Mouse (Mus musculus) stomach, embryonic 15.5 days (tissue): ENCODE data around the gene Lrrc72. TPM values are rescaled to one million over a fixed set of nuclear protein-coding genes. Genes with fewer than 3 reads are reported as not detected.
"Not testable (repeated sequence)": the region's sequence is repeated elsewhere in the genome, so short reads cannot be mapped to it uniquely, and the experiment has no call there.

Source experiments
- ATAC-seq: fragments of 200-750 bp; cut with Nextera tagmentation; 2 replicates; pipeline ENCODE4 v1.8.0; 2017; ENCODE audit warnings: low read depth, moderate number of reproducible peaks, moderate TSS enrichment; ENCODE audit not compliant: insufficient read depth, low FRiP score
- H3K27ac ChIP-seq: fragments of 300-500 bp; sonication (generic); 2 replicates; pipeline ENCODE4 v1.5.1; 2015; ENCODE audit warnings: mild to moderate bottlenecking, inconsistent platforms
- H3K27me3 ChIP-seq: fragments of 300-500 bp; sonication (generic); replicated peaks from 2 replicates; pipeline ENCODE4 v1.6.1; 2015; ENCODE audit warnings: inconsistent platforms
- H3K36me3 ChIP-seq: fragments of 300-500 bp; sonication (generic); 2 replicates; pipeline ENCODE4 v1.6.1; 2015; ENCODE audit warnings: inconsistent platforms
- H3K4me1 ChIP-seq: fragments of 300-500 bp; sonication (generic); 2 replicates; pipeline ENCODE4 v1.6.1; 2015; ENCODE audit warnings: inconsistent platforms
- H3K4me2 ChIP-seq: fragments of 300-500 bp; sonication (generic); 2 replicates; pipeline ENCODE4 v1.6.1; 2015; ENCODE audit warnings: mild to moderate bottlenecking, inconsistent platforms
- H3K4me3 ChIP-seq: fragments of 300-500 bp; sonication (generic); replicated peaks from 2 replicates; pipeline ENCODE4 v1.5.1; 2015; ENCODE audit warnings: inconsistent platforms
- H3K9ac ChIP-seq: fragments of 300-500 bp; sonication (generic); 2 replicates; pipeline ENCODE4 v1.6.1; 2015; ENCODE audit warnings: inconsistent platforms
- H3K9me3 ChIP-seq: fragments of 300-500 bp; sonication (generic); 2 replicates; pipeline ENCODE4 v1.6.1; 2016; ENCODE audit warnings: inconsistent platforms
- WGBS: fragments of 180-500 bp; shearing (Covaris S2); methylation state at CpG from one replicate; pipeline ENCODE4 v1.1.7; 2015; 5-methylcytosine and 5-hydroxymethylcytosine counted together
- polyA plus RNA-seq: library from polyadenylated mRNA; unstranded; fragments of >200 nt; fragmentation: Nextera tagmentation; extraction: Ambion mirVana; gene quantifications from 2 replicates; pipeline ENCODE4 v1.2.1, GENCODE M21; 2015

Lrrc72 gene
- polyA plus RNA-seq, 1 experiment from 2014 or later: not detected

- Histone ChIP-seq H3K27me3 (no peaks in the 10 kb centered on the region), H3K9me3 (no peaks in the 10 kb centered on the region), H3K4me3 (0 out of 2 replicates have a peak overlapping the region, but pooled peaks have one; percentile 12), H3K9ac (no peak overlapping the region), H3K4me1 (0 out of 2 replicates have a peak, but pooled peaks cover 2% of the 10 kb centered on the region), H3K36me3 (no peaks in the 10 kb centered on the region), H3K27ac (no peak overlapping the region), H3K4me2 (peak overlapping the region; percentile 44)
- ATAC-seq: no peak
- 37% methylated on average over 10 of the region's 10 CpGs for WGBS
Observed at GRCm38 (mm10) chr12:36216905-36217304, 36.3 kb downstream of the Lrrc72 start.

- H3K27me3 ChIP-seq: no peaks in the 10 kb centered on the region
- 0 out of 2 replicates have a peak, but pooled peaks cover 2% of the 10 kb centered on the region for H3K4me1 ChIP-seq
- no peaks in the 10 kb centered on the region for H3K9me3 ChIP-seq
- no peak overlapping the region for H3K9ac ChIP-seq
- H3K4me3 ChIP-seq: no peak overlapping the region
- peak; percentile 43; the same call in 1 of the 2 replicates for ATAC-seq
- H3K36me3 ChIP-seq: no peaks in the 10 kb centered on the region
- 57% methylated on average over 4 of the region's 4 CpGs for WGBS
- H3K27ac ChIP-seq: no peak overlapping the region
- 0 out of 2 replicates have a peak overlapping the region, but pooled peaks have one; percentile 44 for H3K4me2 ChIP-seq
Observed at GRCm38 (mm10) chr12:36216230-36216629, 37.0 kb downstream of the Lrrc72 start.

GRCm38 (mm10) chr12:36215149-36215480 lies 38.1 kb downstream of the Lrrc72 start:
- H3K27ac ChIP-seq: no peak overlapping the region
- H3K4me2 ChIP-seq: no peak overlapping the region
- WGBS: 2% methylated on average over 1 of the region's 1 CpGs
- 0 out of 2 replicates have a peak, but pooled peaks cover 2% of the 10 kb centered on the region for H3K4me1 ChIP-seq
- H3K36me3 ChIP-seq: no peaks in the 10 kb centered on the region
- H3K9ac ChIP-seq: no peak overlapping the region
- H3K27me3 ChIP-seq: no peaks in the 10 kb centered on the region
- no peaks in the 10 kb centered on the region for H3K9me3 ChIP-seq
- no peak overlapping the region for H3K4me3 ChIP-seq
- no peak for ATAC-seq

- H3K27ac ChIP-seq: no peak overlapping the region
- no peak for ATAC-seq
- H3K27me3 ChIP-seq: no peaks in the 10 kb centered on the region
- 0 out of 2 replicates have a peak, but pooled peaks cover 2% of the 10 kb centered on the region for H3K4me1 ChIP-seq
- H3K9ac ChIP-seq: no peak overlapping the region
- H3K4me2 ChIP-seq: no peak overlapping the region
- H3K36me3 ChIP-seq: no peaks in the 10 kb centered on the region
- no peaks in the 10 kb centered on the region for H3K9me3 ChIP-seq
- WGBS: 51% methylated on average over 8 of the region's 8 CpGs
- no peak overlapping the region for H3K4me3 ChIP-seq
Observed at GRCm38 (mm10) chr12:36214389-36215148, 38.6 kb downstream of the Lrrc72 start.

- no peak for ATAC-seq
- H3K4me2 ChIP-seq: no peak overlapping the region
- H3K36me3 ChIP-seq: no peaks in the 10 kb centered on the region
- WGBS: 79% methylated on average over 4 of the region's 4 CpGs
- no peak overlapping the region for H3K9ac ChIP-seq
- H3K27me3 ChIP-seq: no peaks in the 10 kb centered on the region
- no peaks in the 10 kb centered on the region for H3K4me1 ChIP-seq
- H3K4me3 ChIP-seq: no peak overlapping the region
- H3K9me3 ChIP-seq: no peaks in the 10 kb centered on the region
- no peak overlapping the region for H3K27ac ChIP-seq
Observed at GRCm38 (mm10) chr12:36210096-36210495, 43.1 kb downstream of the Lrrc72 start.

- Histone ChIP-seq H3K4me1 (no peaks in the 10 kb centered on the region), H3K9ac (no peak overlapping the region), H3K27ac (no peak overlapping the region), H3K36me3 (no peaks in the 10 kb centered on the region), H3K4me3 (no peak overlapping the region), H3K4me2 (no peak overlapping the region), H3K27me3 (no peaks in the 10 kb centered on the region), H3K9me3 (no peaks in the 10 kb centered on the region)
- 69% methylated on average over 19 of the region's 19 CpGs for WGBS
- no peak for ATAC-seq
Observed at GRCm38 (mm10) chr12:36208456-36208855, 44.7 kb downstream of the Lrrc72 start.

GRCm38 (mm10) chr12:36207800-36208148 lies 45.4 kb downstream of the Lrrc72 start:
- WGBS: 74% methylated on average over 7 of the region's 7 CpGs
- no peak overlapping the region for H3K27ac ChIP-seq

GRCm38 (mm10) chr12:36207072-36207799 lies 46.0 kb downstream of the Lrrc72 start:
- no peak overlapping the region for H3K9ac ChIP-seq
- no peaks in the 10 kb centered on the region for H3K4me1 ChIP-seq
- peak overlapping the region; percentile 36 for H3K4me2 ChIP-seq
- H3K27ac ChIP-seq: no peak overlapping the region
- no peaks in the 10 kb centered on the region for H3K36me3 ChIP-seq
- 48% methylated on average over 9 of the region's 9 CpGs for WGBS
- no peaks in the 10 kb centered on the region for H3K9me3 ChIP-seq
- no peaks in the 10 kb centered on the region for H3K27me3 ChIP-seq
- no peak overlapping the region; the same call in 1 of the 2 replicates for H3K4me3 ChIP-seq
- peak; percentile 77; the same call in 1 of the 2 replicates for ATAC-seq

More at GRCm38 (mm10) chr12:36207800-36208148, 45.4 kb downstream of the Lrrc72 start:
- ATAC-seq: no peak
- no peaks in the 10 kb centered on the region for H3K27me3 ChIP-seq
- H3K4me1 ChIP-seq: no peaks in the 10 kb centered on the region
- no peak overlapping the region for H3K9ac ChIP-seq
- H3K4me2 ChIP-seq: peak overlapping the region; percentile 36
- no peak overlapping the region for H3K4me3 ChIP-seq
- H3K9me3 ChIP-seq: no peaks in the 10 kb centered on the region
- H3K36me3 ChIP-seq: no peaks in the 10 kb centered on the region

- not testable (repeated sequence) for H3K4me1 ChIP-seq, H3K4me3 ChIP-seq, H3K36me3 ChIP-seq, H3K9me3 ChIP-seq, H3K9ac ChIP-seq, H3K27me3 ChIP-seq, H3K27ac ChIP-seq, H3K4me2 ChIP-seq, ATAC-seq
- WGBS: 56% methylated on average over 5 of the region's 5 CpGs
Observed at GRCm38 (mm10) chr12:36205579-36206119, 47.5 kb downstream of the Lrrc72 start.

GRCm38 (mm10) chr12:36194976-36195375 lies 58.2 kb downstream of the Lrrc72 start:
- Histone ChIP-seq H3K4me3 (no peak overlapping the region), H3K36me3 (peaks cover 61% of the 10 kb centered on the region), H3K4me1 (no peaks in the 10 kb centered on the region), H3K27me3 (no peaks in the 10 kb centered on the region), H3K9me3 (no peaks in the 10 kb centered on the region; the same call in 1 of the 2 replicates), H3K4me2 (no peak overlapping the region), H3K27ac (no peak overlapping the region), H3K9ac (no peak overlapping the region)
- WGBS: 91% methylated on average over 7 of the region's 7 CpGs
- ATAC-seq: no peak

GRCm38 (mm10) chr12:36190343-36190742 lies 62.9 kb downstream of the Lrrc72 start:
- no peaks in the 10 kb centered on the region for H3K9me3 ChIP-seq
- H3K4me2 ChIP-seq: no peak overlapping the region
- WGBS: 86% methylated on average over 5 of the region's 5 CpGs
- ATAC-seq: no peak
- no peak overlapping the region for H3K27ac ChIP-seq
- H3K9ac ChIP-seq: no peak overlapping the region
- no peaks in the 10 kb centered on the region for H3K4me1 ChIP-seq
- H3K27me3 ChIP-seq: no peaks in the 10 kb centered on the region
- H3K36me3 ChIP-seq: peaks cover 46% of the 10 kb centered on the region
- H3K4me3 ChIP-seq: no peak overlapping the region

GRCm38 (mm10) chr12:36189610-36190009 lies 63.6 kb downstream of the Lrrc72 start:
- no peaks in the 10 kb centered on the region for H3K9me3 ChIP-seq
- H3K27ac ChIP-seq: no peak overlapping the region
- no peak overlapping the region for H3K4me2 ChIP-seq
- peaks cover 39% of the 10 kb centered on the region for H3K36me3 ChIP-seq
- no peak overlapping the region for H3K4me3 ChIP-seq
- ATAC-seq: no peak
- no peaks in the 10 kb centered on the region for H3K27me3 ChIP-seq
- no peaks in the 10 kb centered on the region for H3K4me1 ChIP-seq
- H3K9ac ChIP-seq: no peak overlapping the region
- WGBS: 78% methylated on average over 3 of the region's 3 CpGs
